25 mouse cellular contexts compared by ENCODE assay signal in the genomic region with DNA sequence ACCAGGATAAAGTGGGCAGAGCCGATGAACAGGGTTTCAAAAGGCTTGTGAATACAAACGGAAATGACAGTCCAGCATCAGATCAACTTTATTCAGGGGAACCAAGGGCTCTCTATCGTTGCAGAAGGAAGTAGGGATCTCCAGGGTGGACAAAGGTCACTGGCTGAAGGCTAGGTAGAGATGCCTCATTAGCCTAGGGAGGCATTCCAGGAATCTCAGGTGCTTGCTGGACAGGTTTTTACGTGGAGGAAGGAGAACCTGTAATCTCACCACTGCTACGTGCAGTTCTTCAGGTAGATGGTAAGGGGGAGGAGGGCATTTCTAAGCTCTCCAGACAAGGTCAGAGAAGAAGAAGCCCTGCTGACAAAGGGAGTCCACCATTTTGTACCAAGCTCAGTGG. TPM values are rescaled to one million over a fixed set of nuclear protein-coding genes. Genes with fewer than 3 reads are reported as not detected.
DNase-seq lines count a peak whose midpoint lies in the region; ATAC-seq and TF ChIP-seq lines count a peak whose summit lies in the region.
"Had no signal": no experiment of that assay in that cellular context is flagged by ENCODE, and none has a peak within 500 bp of the region (broad histone marks: within the 10 kb centered on the region; RNA-seq: fewer than 3 reads in every experiment).

No protein-coding gene starts in this region.

- WGBS in lung, postnatal 0 days: 31% methylated on average over 5 of the region's 5 CpGs
- WGBS in intestine, embryonic 15.5 days: 47% methylated on average over 5 of the region's 5 CpGs

- no peak overlapping the region for H3K9ac ChIP-seq in lung, postnatal 0 days (replicated peaks; ENCODE audit: low read depth)
- no peak overlapping the region for H3K9ac ChIP-seq in intestine, embryonic 15.5 days
- H3K9ac ChIP-seq: forebrain, postnatal 0 days; heart, embryonic 13.5 days; limb, embryonic 12.5 days; midbrain, embryonic 12.5 days; neural tube, embryonic 13.5 days had no signal

- H3K36me3 ChIP-seq in lung, postnatal 0 days (ENCODE audit: insufficient read depth, low read length): 0 out of 2 replicates have a peak, but pooled peaks cover 3% of the 10 kb centered on the region
- 0 out of 2 replicates have a peak, but pooled peaks cover 3% of the 10 kb centered on the region for H3K36me3 ChIP-seq in intestine, embryonic 15.5 days

- TF ChIP-seq EP300 in lung, postnatal 0 days (IDR thresholded peaks at IDR 0.05): no peak

- H3K9me3 ChIP-seq in lung, postnatal 0 days (ENCODE audit: low read length): no peaks in the 10 kb centered on the region
- no peaks in the 10 kb centered on the region for H3K9me3 ChIP-seq in intestine, embryonic 15.5 days
- H3K9me3 ChIP-seq: heart, embryonic 13.5 days; limb, embryonic 12.5 days; liver, embryonic 13.5 days; midbrain, embryonic 12.5 days; neural tube, embryonic 13.5 days had no signal

- DNase-seq in embryo, embryonic 10.5 days (ENCODE audit: low spot score): peak; percentile 14
- no peak for DNase-seq in embryo, embryonic 9.5 days (ENCODE audit: extremely low spot score)
- DNase-seq in lung, postnatal 0 days (ENCODE audit: low spot score): peak; percentile 22
- DNase-seq in lung, postnatal 25 days (ENCODE audit: low spot score): no peak
- no peak for DNase-seq in adrenal gland, adult 8-10 months
- no peak for DNase-seq in gastrocnemius, postnatal 25 days
- DNase-seq: adrenal gland, postnatal 25 days; cerebellum, adult 2 months; forebrain, postnatal 0 days; heart, postnatal 4 days; kidney, postnatal 14 days; layer of hippocampus, adult 9-11 months; liver, embryonic 13.5 days; lung, postnatal 36 days; thymus, adult 2 months had no signal

- no peak; the same call in 1 of the 2 replicates for TF ChIP-seq CTCF in lung, postnatal 0 days (IDR thresholded peaks at IDR 0.05)

- no peak overlapping the region for H3K4me2 ChIP-seq in lung, postnatal 0 days (replicated peaks; ENCODE audit: low read depth, low read length)
- H3K4me2 ChIP-seq in intestine, embryonic 15.5 days (replicated peaks): no peak overlapping the region
- H3K4me2 ChIP-seq: limb, embryonic 12.5 days; midbrain, embryonic 12.5 days; neural tube, embryonic 13.5 days had no signal

- H3K27me3 ChIP-seq in lung, postnatal 0 days (replicated peaks; ENCODE audit: insufficient read depth, low read length): no peaks in the 10 kb centered on the region
- H3K27me3 ChIP-seq in intestine, embryonic 15.5 days (replicated peaks): no peaks in the 10 kb centered on the region
- H3K27me3 ChIP-seq: heart, embryonic 13.5 days; limb, embryonic 12.5 days; liver, embryonic 13.5 days; neural tube, embryonic 13.5 days had no signal

- no peak overlapping the region for H3K4me3 ChIP-seq in lung, postnatal 0 days (ENCODE audit: low read depth, low read length)
- no peak overlapping the region for H3K4me3 ChIP-seq in intestine, embryonic 15.5 days (replicated peaks)
- H3K4me3 ChIP-seq: limb, embryonic 12.5 days; midbrain, embryonic 12.5 days; neural tube, embryonic 13.5 days had no signal

- no peak overlapping the region for H3K27ac ChIP-seq in lung, postnatal 0 days (ENCODE audit: low read length)
- peak overlapping the region; percentile 98 for H3K27ac ChIP-seq in intestine, embryonic 15.5 days
- H3K27ac ChIP-seq: heart, embryonic 13.5 days; hindbrain, postnatal 0 days; limb, embryonic 12.5 days; midbrain, embryonic 12.5 days; neural tube, embryonic 13.5 days had no signal

- H3K4me1 ChIP-seq in lung, postnatal 0 days (ENCODE audit: insufficient read depth, low read depth, low read length): peaks cover 11% of the 10 kb centered on the region; the same call in 1 of the 2 replicates
- H3K4me1 ChIP-seq in intestine, embryonic 15.5 days (replicated peaks): peaks cover 18% of the 10 kb centered on the region

- ATAC-seq in lung, postnatal 0 days: no peak
- ATAC-seq in intestine, embryonic 15.5 days: peak; percentile 62
- no peak for ATAC-seq in inflammation-experienced regulatory T-cells, adult 6 months
- ATAC-seq: activated CD4-positive, CD25-positive, alpha-beta regulatory T cell, adult 4 months; forebrain, postnatal 0 days; hindbrain, postnatal 0 days had no signal

RNA-seq across cellular contexts. Expression of a gene that starts 1.6 kb away (rescaled TPM):
- polyA plus RNA-seq in lung, postnatal 0 days (2015; fragmentation: Nextera tagmentation; extraction: Ambion mirVana): 61.2 and 63.3 TPM in 2 replicates
- polyA plus RNA-seq in intestine, embryonic 15.5 days (2015; fragmentation: Nextera tagmentation; extraction: Ambion mirVana): 155 and 156 TPM in 2 replicates
- total RNA-seq in adrenal gland, adult 8-10 months (2022): 10 to 100 TPM; 46.8 to 54.3 (median 52.6) TPM
- polyA plus RNA-seq in inflammation-experienced regulatory T-cells, adult 6 months (2017; shearing (Covaris generic)): 10 to 100 TPM; 16.0 to 17.3 (median 16.3) TPM
- 10 to 100 TPM; 20.6 to 24.7 TPM for total RNA-seq in gastrocnemius, postnatal 25 days (2021)

RNA-seq across cellular contexts. Expression of a gene that starts 32.0 kb away (rescaled TPM):
- polyA plus RNA-seq in lung, postnatal 0 days (2015; fragmentation: Nextera tagmentation; extraction: Ambion mirVana): not detected in 2 replicates
- polyA plus RNA-seq in intestine, embryonic 15.5 days (2015; fragmentation: Nextera tagmentation; extraction: Ambion mirVana): not detected in 2 replicates
- not detected for total RNA-seq in adrenal gland, adult 8-10 months (2022)
- not detected for polyA plus RNA-seq in inflammation-experienced regulatory T-cells, adult 6 months (2017; shearing (Covaris generic))
- total RNA-seq in gastrocnemius, postnatal 25 days (2021): not detected
- total RNA-seq: adrenal gland, postnatal 25 days; forebrain, postnatal 0 days; gastrocnemius, adult 18-20 months; granulocyte monocyte progenitor cell, adult 5-6 weeks; heart, postnatal 4 days; hindbrain, postnatal 0 days had no signal
- polyA plus RNA-seq: activated CD4-positive, CD25-positive, alpha-beta regulatory T cell, adult 4 months; cerebellum, adult 2 months; forebrain, postnatal 0 days; heart, embryonic 13.5 days; hindbrain, postnatal 0 days; limb, embryonic 12.5 days; liver, embryonic 13.5 days; midbrain, embryonic 12.5 days; neural tube, embryonic 13.5 days; thymus, adult 2 months had no signal

RNA-seq across cellular contexts. Expression of a gene that starts 48.2 kb away (rescaled TPM):
- not detected in 2 replicates for polyA plus RNA-seq in lung, postnatal 0 days (2015; fragmentation: Nextera tagmentation; extraction: Ambion mirVana)
- not detected in 2 replicates for polyA plus RNA-seq in intestine, embryonic 15.5 days (2015; fragmentation: Nextera tagmentation; extraction: Ambion mirVana)
- total RNA-seq in adrenal gland, adult 8-10 months (2022): not detected
- polyA plus RNA-seq in inflammation-experienced regulatory T-cells, adult 6 months (2017; shearing (Covaris generic)): not detected
- not detected for total RNA-seq in gastrocnemius, postnatal 25 days (2021)
- total RNA-seq: adrenal gland, postnatal 25 days; forebrain, postnatal 0 days; gastrocnemius, adult 18-20 months; granulocyte monocyte progenitor cell, adult 5-6 weeks; heart, postnatal 4 days; hindbrain, postnatal 0 days had no signal
- polyA plus RNA-seq: activated CD4-positive, CD25-positive, alpha-beta regulatory T cell, adult 4 months; cerebellum, adult 2 months; forebrain, postnatal 0 days; heart, embryonic 13.5 days; hindbrain, postnatal 0 days; limb, embryonic 12.5 days; liver, embryonic 13.5 days; midbrain, embryonic 12.5 days; neural tube, embryonic 13.5 days; thymus, adult 2 months had no signal

Comparison
In these comparisons a context has a peak if more than half of its experiments do, and no peak if none do; other contexts are left out.
1. DNase-seq: peak in embryo, embryonic 10.5 days (single experiment) and lung, postnatal 0 days (single experiment); none in embryo, embryonic 9.5 days (single experiment), lung, postnatal 25 days (single experiment), adrenal gland, adult 8-10 months (single experiment) and gastrocnemius, postnatal 25 days (single experiment).